Mouse (Mus musculus): Measurements from ENCODE around the gene Naa80.

DNA sequence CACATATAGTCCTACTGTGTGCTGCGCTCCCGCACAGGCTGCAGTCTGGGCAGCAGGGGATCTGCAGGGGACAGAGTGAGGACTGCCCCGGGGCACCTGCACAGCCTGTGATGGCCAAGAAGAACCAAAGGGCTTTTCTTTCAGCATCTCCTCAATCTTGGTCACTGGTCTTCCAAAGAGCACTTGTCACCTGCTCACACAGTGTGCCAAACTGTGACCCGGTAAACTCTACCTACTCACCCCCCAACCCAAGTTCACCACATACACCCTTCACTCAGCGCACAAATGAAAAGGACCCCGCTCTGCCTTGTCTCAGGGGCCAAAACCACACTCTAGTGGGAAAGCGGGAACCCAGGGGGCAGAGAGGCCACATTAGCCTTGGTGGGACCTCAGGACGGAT lies 53.2 kb downstream of the Naa80 start:
- TF ChIP-seq CTCF (IDR thresholded peaks at IDR 0.05; ENCODE audit: extremely low read depth, insufficient read depth, insufficient read length, insufficient replicate concordance) (no peak), POLR2A (IDR thresholded peaks at IDR 0.05; ENCODE audit: low read depth, low read length) (no peak)
